Mouse (Mus musculus) olfactory bulb, adult 2 months (tissue): Measurements from ENCODE around the gene Gtf2ird1.

Source experiments
- CTCF ChIP-seq: fragments of 200-500 bp; IDR thresholded peaks from 2 replicates; pipeline ENCODE4 v1.5.1; 2012; ENCODE audit warnings: low read depth, mild to moderate bottlenecking, low read length, moderate library complexity; ENCODE audit not compliant: insufficient read depth
- POLR2A ChIP-seq: fragments of 200-500 bp; IDR thresholded peaks from 2 replicates; pipeline ENCODE4 v1.6.1; 2012; ENCODE audit warnings: mild to moderate bottlenecking, low read depth, low read length, moderate library complexity; ENCODE audit not compliant: insufficient read depth

- no peak for TF ChIP-seq CTCF
- no peak for TF ChIP-seq POLR2A
Measured at GRCm38 (mm10) chr5:134316721-134317120, 139.8 kb downstream of the Gtf2ird1 start.
